Mouse (Mus musculus): ENCODE results near the gene Tnfrsf21.

- TF ChIP-seq CTCF (IDR thresholded peaks at IDR 0.05; ENCODE audit: borderline replicate concordance, control insufficient read depth, extremely low read depth, insufficient read depth, low read length, poor library complexity): no peak
- no peak for TF ChIP-seq POLR2A (IDR thresholded peaks at IDR 0.05; ENCODE audit: control insufficient read depth, extremely low read depth, insufficient read depth, low read length, poor library complexity)
Observed at GRCm38 (mm10) chr17:43072142-43072786, 55.9 kb downstream of the Tnfrsf21 start.
